Mouse (Mus musculus): ENCODE measurements at regions not wholly inside any gene's neighbourhood (a gene's known extent, or its start where the extent isn't known, plus 50 kb on each side); places are given as distances from the start of the nearest gene placed in this dataset.

DNA sequence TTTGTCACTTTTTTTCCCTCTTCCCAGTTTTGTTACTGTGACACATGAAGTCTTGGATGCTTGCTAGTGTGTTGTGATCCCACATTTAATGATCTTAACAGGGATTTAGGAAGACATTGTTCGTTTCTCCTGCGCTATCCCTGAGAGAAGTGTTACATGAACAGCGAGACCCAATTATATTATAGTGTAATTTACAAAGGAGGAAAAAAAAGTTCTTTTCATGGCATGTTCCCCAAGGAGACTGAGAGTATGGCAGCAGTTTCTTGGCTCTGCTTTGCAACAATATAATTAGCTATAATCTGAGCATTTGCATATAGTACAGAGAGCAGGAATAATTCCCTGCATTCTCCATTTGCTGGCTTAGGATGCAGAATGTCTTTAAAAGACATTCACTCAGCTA is 168.6 kb downstream of the Insc start:
- H3K9me3 ChIP-seq = peaks cover 10% of the 10 kb centered on the region; the same call in 1 of the 2 replicates
- no peaks in the 10 kb centered on the region for H3K27me3 ChIP-seq (replicated peaks)
- no peak for ATAC-seq (ENCODE audit: extremely low read depth, insufficient number of reproducible peaks, low FRiP score, low TSS enrichment)
- H3K4me3 ChIP-seq = no peak overlapping the region
- WGBS = 84% methylated on average over 3 of the region's 3 CpGs
- H3K4me2 ChIP-seq = no peak overlapping the region
- no peaks in the 10 kb centered on the region for H3K4me1 ChIP-seq
- no peak overlapping the region for H3K27ac ChIP-seq (replicated peaks)
- H3K9ac ChIP-seq = no peak overlapping the region
- no peaks in the 10 kb centered on the region for H3K36me3 ChIP-seq

DNA sequence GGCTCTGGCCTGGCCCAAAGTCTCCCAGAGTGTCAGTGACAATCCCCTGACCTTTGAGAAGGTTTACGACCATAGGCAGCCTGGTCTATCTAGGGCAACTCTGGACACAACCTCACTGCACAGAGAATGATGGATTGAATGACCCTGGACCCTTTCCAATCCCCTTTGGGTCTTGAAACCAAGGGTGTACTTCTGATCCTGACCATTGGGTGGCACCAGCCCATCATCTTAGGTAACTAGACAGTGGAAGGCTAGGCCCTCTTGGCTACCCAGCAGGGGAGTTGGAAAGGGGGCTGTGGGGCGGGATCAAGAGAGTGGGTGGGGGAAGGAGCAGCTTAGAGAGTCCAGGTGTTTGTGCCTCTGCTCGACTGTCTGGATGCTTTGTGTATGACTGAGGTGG is 178.7 kb downstream of the Insc start:
- Histone ChIP-seq H3K4me1 (no peaks in the 10 kb centered on the region), H3K9me3 (no peaks in the 10 kb centered on the region), H3K27ac (replicated peaks) (no peak overlapping the region), H3K4me2 (no peak overlapping the region), H3K4me3 (no peak overlapping the region), H3K9ac (no peak overlapping the region), H3K27me3 (replicated peaks) (no peaks in the 10 kb centered on the region), H3K36me3 (no peaks in the 10 kb centered on the region)
- ATAC-seq (ENCODE audit: extremely low read depth, insufficient number of reproducible peaks, low FRiP score, low TSS enrichment) = no peak
- WGBS = 0% methylated on average over 3 of the region's 3 CpGs

DNA sequence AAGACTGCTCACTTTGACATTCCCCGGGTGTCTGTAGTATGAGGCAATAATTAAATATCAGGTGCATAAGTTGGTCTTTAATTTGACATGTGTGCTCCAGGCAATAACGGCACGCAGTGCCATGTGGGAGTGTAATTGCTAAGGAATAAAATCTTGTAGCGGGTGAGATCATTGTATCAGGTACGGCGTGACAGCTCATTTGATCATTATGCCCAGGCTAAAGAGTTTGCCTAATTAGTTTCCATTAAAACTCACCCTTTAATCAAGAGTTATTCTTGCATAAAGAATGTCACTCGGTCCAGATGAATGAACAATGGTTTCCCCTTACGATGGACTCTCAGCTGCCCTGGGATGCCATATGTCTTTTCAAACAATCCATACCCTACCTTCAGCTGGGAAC is 190.4 kb downstream of the Insc start:
- H3K4me2 ChIP-seq = no peak overlapping the region
- no peaks in the 10 kb centered on the region for H3K4me1 ChIP-seq
- no peaks in the 10 kb centered on the region for H3K36me3 ChIP-seq
- H3K27ac ChIP-seq (replicated peaks) = no peak overlapping the region
- H3K9me3 ChIP-seq = no peaks in the 10 kb centered on the region
- no peaks in the 10 kb centered on the region for H3K27me3 ChIP-seq (replicated peaks)
- no peak for ATAC-seq (ENCODE audit: extremely low read depth, insufficient number of reproducible peaks, low FRiP score, low TSS enrichment)
- WGBS = 86% methylated on average over 8 of the region's 8 CpGs
- no peak overlapping the region for H3K9ac ChIP-seq
- H3K4me3 ChIP-seq = no peak overlapping the region

DNA sequence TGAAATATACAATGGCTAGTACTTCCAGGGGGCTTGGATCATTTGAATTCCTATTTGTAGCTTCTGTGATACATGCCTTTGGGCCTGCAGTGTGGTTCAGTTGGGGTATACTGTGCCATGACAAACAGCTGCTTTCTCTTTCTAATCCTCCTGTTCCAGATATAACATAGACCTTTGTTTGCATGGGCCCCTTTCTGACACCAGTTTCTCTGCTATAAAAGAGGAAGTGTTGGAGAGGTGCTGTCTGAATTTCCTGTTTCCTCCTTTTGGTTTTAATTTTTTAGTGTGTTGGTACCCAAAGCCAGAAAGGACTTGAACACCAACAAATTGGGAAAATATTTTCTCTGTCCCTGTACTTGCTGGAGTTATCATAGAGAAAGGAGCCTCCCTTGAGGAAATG is 207.3 kb downstream of the Insc start:
- Histone ChIP-seq H3K27ac (replicated peaks) (no peak overlapping the region), H3K36me3 (no peaks in the 10 kb centered on the region), H3K27me3 (replicated peaks) (no peaks in the 10 kb centered on the region), H3K9ac (no peak overlapping the region), H3K4me3 (no peak overlapping the region), H3K4me2 (no peak overlapping the region), H3K9me3 (no peaks in the 10 kb centered on the region), H3K4me1 (no peaks in the 10 kb centered on the region; the same call in 1 of the 2 replicates)
- no peak for ATAC-seq (ENCODE audit: extremely low read depth, insufficient number of reproducible peaks, low FRiP score, low TSS enrichment)

DNA sequence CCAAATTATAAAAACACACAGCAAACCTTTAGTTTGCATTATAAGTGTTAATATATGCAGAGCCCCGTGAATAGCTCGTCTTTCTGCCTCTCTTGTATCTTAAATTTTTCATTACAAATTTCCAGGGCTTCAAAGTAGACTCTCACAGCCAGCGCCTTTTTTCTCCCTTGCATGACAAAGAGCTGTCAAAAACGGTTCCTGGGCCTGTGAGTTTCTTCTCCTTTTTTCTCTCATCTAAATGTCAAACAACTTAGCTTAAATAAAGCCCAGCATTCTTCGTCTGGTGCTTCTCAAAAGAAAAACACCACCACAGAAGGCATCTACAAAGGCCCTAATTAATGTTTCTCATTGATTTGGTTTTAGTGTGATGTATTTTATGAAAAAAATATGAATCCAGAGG is 219.7 kb downstream of the Insc start:
- Histone ChIP-seq H3K9ac (no peak overlapping the region), H3K27me3 (replicated peaks) (no peaks in the 10 kb centered on the region), H3K4me2 (no peak overlapping the region), H3K27ac (replicated peaks) (no peak overlapping the region), H3K36me3 (no peaks in the 10 kb centered on the region), H3K4me3 (no peak overlapping the region), H3K9me3 (no peaks in the 10 kb centered on the region), H3K4me1 (no peaks in the 10 kb centered on the region)
- ATAC-seq (ENCODE audit: extremely low read depth, insufficient number of reproducible peaks, low FRiP score, low TSS enrichment) = no peak
- 61% methylated on average over 5 of the region's 5 CpGs for WGBS

DNA sequence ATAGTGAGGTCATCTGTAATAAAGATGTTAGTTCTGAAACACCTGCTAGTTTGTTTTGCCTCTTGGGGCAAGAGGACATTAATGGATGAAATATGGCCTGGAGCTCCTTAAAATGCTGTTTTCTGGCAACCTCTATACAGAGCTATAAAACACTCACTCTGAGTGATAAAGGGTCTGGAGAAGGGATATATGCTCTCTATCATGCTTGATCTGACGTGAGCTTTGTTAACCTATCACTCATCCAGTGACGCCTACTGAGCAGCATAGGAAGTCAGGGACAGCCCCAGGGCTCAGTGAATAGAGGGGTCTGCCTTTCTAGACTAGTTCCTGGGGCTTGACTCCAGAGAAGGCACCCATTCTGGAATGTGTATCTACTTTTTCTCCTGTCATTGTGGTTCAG is 222.4 kb downstream of the Insc start:
- Histone ChIP-seq H3K4me1 (no peaks in the 10 kb centered on the region), H3K4me3 (no peak overlapping the region), H3K9ac (no peak overlapping the region), H3K4me2 (no peak overlapping the region), H3K36me3 (no peaks in the 10 kb centered on the region), H3K27ac (replicated peaks) (no peak overlapping the region), H3K27me3 (replicated peaks) (no peaks in the 10 kb centered on the region), H3K9me3 (no peaks in the 10 kb centered on the region)
- 40% methylated on average over 2 of the region's 2 CpGs for WGBS
- ATAC-seq (ENCODE audit: extremely low read depth, insufficient number of reproducible peaks, low FRiP score, low TSS enrichment) = no peak

DNA sequence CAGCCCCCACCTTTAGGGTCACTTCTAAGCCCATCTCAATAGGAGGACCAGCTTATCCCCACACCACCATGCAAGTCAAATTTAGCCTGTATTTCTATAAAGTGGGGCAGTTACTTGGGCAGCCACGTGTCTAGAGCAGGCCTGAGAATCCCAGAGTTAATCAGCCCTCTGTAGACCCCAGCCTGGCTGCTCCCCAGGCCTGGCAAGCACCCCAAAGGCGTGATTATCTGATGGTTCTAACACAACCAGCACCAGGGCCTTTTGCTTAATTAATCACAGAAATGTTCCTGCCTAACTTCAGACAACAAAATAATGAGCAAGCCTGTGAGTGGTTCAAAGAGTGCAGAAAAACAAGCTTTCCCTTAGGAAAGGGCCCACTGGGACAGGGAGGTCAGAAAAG is 243.0 kb downstream of the Insc start:
- Histone ChIP-seq H3K4me1 (peaks cover 11% of the 10 kb centered on the region), H3K9ac (no peak overlapping the region), H3K4me3 (no peak overlapping the region), H3K27ac (replicated peaks) (no peak overlapping the region), H3K27me3 (replicated peaks) (no peaks in the 10 kb centered on the region), H3K9me3 (no peaks in the 10 kb centered on the region), H3K36me3 (no peaks in the 10 kb centered on the region), H3K4me2 (no peak overlapping the region)
- no peak for ATAC-seq (ENCODE audit: extremely low read depth, insufficient number of reproducible peaks, low FRiP score, low TSS enrichment)
- WGBS = 30% methylated on average over 2 of the region's 2 CpGs

DNA sequence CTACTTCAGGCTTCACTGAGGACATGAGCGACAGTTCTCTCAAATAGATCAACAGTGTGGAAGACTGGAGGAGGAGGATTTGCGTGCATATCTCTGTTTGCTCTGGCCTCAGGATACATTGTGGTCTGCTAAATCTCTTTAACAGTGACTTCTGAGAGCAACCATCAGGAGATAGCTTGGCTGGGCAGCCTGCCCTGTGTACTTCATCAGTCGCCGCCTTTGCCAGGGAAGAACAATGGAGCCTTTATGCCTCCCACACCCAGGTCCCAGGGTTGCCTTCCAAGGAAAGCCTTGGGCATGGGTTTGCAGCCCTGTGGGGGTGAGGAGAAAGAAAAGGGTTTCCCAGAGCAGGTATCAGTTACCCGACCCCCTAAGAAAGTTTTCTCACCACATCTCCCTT is 247.8 kb downstream of the Insc start:
- Histone ChIP-seq H3K4me3 (no peak overlapping the region), H3K4me1 (peaks cover 13% of the 10 kb centered on the region), H3K9ac (no peak overlapping the region), H3K36me3 (no peaks in the 10 kb centered on the region), H3K27ac (replicated peaks) (peak overlapping the region; percentile 61), H3K27me3 (replicated peaks) (no peaks in the 10 kb centered on the region), H3K4me2 (no peak overlapping the region), H3K9me3 (no peaks in the 10 kb centered on the region)
- 31% methylated on average over 5 of the region's 5 CpGs for WGBS
- peak; percentile 51 for ATAC-seq (ENCODE audit: extremely low read depth, insufficient number of reproducible peaks, low FRiP score, low TSS enrichment)

DNA sequence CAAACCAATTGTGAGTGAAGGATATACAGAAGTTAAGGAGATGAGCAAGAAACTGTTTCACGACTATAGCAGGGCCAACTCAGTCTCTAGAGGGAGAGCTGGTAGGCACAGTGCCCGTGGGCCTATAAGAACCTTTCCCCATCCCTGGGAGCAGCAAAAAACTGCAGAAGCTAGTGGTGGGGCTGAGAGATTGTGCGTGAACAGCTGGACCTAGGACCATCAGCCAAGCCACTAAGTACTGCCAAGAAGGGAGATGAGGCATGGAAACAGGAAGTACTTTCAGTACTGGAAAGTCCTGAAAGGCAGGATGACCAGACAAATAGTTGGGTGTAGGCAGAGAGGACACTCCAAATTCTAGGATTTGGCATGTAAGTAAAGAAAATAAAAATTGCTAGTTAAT is 248.9 kb downstream of the Insc start:
- Histone ChIP-seq H3K4me3 (no peak overlapping the region), H3K4me1 (peaks cover 13% of the 10 kb centered on the region), H3K27me3 (replicated peaks) (no peaks in the 10 kb centered on the region), H3K9me3 (no peaks in the 10 kb centered on the region), H3K27ac (replicated peaks) (no peak overlapping the region), H3K4me2 (no peak overlapping the region), H3K36me3 (no peaks in the 10 kb centered on the region), H3K9ac (no peak overlapping the region)
- WGBS = 73% methylated on average over 3 of the region's 3 CpGs
- no peak for ATAC-seq (ENCODE audit: extremely low read depth, insufficient number of reproducible peaks, low FRiP score, low TSS enrichment)

DNA sequence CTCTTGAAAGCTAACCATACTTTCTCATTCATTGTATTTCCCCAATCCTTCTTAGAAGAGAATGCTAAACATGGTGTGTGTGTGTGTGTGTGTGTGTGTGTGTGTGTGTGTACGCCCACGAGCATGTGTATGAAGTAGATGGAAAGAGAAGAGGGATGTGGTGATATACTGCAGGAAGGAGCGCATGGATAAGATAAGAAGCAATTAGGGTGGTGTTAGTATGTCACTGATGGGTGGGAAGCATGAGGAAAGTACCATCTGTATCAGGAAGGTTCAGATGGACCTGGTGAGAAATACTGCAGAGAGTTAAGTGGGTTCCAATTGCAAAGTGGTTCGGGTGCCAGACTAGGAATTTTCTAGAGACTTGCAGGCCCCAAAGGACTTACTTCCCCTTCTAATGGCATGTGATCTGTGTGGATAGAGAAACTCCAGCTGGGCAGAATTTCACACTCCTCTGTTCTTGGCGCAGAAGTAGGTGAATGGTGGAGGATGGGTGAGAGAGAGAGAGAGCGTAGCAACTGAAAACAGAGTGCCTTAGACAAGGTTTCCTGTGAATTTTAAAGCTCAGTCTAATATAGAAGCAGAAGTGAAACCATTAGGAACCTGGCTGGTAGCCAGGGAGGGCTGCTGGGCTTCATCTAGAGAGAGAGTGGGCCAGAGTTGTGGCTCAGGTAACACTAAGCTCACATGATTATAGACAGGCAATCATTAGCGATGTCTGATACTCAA is 257.5 kb downstream of the Insc start:
- no peak overlapping the region for H3K9ac ChIP-seq
- H3K36me3 ChIP-seq = no peaks in the 10 kb centered on the region
- H3K4me1 ChIP-seq = peaks cover 21% of the 10 kb centered on the region
- 0 out of 2 replicates have a peak overlapping the region, but pooled peaks have one; percentile 11 for H3K4me2 ChIP-seq
- H3K27me3 ChIP-seq (replicated peaks) = no peaks in the 10 kb centered on the region
- 40% methylated on average over 7 of the region's 7 CpGs for WGBS
- no peak overlapping the region for H3K4me3 ChIP-seq
- ATAC-seq (ENCODE audit: extremely low read depth, insufficient number of reproducible peaks, low FRiP score, low TSS enrichment) = no peak
- no peaks in the 10 kb centered on the region for H3K9me3 ChIP-seq
- peak overlapping the region; percentile 24 for H3K27ac ChIP-seq (replicated peaks)

DNA sequence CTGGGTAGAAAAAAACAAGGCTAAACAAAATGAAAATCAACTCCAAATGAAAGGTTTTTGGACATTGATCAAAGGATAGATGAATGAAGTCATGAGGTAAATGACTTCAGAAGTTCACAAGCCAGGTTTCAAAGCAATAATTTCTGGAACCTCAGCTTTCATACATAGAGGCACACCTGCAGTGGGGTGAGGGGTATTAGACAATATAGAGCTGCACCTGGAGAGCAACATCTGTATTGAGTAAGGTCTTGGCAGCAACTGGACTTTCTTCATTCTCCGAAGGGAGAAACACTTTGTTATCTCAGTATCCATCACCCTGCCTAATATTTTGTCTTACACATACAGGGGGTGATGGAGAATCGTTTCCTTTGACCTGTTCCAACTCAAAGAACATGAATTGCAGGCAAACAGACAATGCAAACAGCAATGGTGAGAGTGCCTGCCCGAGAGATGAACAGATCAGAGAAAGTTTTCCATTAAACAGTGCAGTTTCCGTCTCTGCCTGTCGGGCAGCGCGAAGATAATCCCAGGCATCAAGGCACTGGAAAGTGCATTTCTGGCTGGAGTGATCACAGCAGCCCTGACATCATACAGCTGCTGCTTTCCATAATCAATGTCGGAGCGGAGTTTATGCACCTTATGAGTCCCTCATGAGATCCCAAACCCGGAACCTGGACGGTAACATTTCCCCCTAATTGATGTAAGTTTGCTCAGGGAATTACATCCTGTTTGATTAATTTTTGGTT is 270.9 kb downstream of the Insc start:
- H3K27me3 ChIP-seq (replicated peaks) = no peaks in the 10 kb centered on the region
- H3K36me3 ChIP-seq = no peaks in the 10 kb centered on the region
- no peak overlapping the region for H3K27ac ChIP-seq (replicated peaks)
- H3K4me1 ChIP-seq = peaks cover 3% of the 10 kb centered on the region; the same call in 1 of the 2 replicates
- no peaks in the 10 kb centered on the region for H3K9me3 ChIP-seq
- H3K9ac ChIP-seq = no peak overlapping the region
- no peak overlapping the region for H3K4me3 ChIP-seq
- 0 out of 2 replicates have a peak overlapping the region, but pooled peaks have one; percentile 2 for H3K4me2 ChIP-seq
- ATAC-seq (ENCODE audit: extremely low read depth, insufficient number of reproducible peaks, low FRiP score, low TSS enrichment) = no peak
- WGBS = 52% methylated on average over 11 of the region's 11 CpGs

All from heart, embryonic 13.5 days (tissue).